Mouse (Mus musculus) embryonic facial prominence, embryonic 10.5 days (tissue): ENCODE data around the gene Pcif1. TPM values are rescaled to one million over a fixed set of nuclear protein-coding genes. Genes with fewer than 3 reads are reported as not detected.

ENCODE experiments used
- DNase-seq: peaks from one replicate; pipeline ENCODE4 v3.0.0-alpha.2; 2017; ENCODE audit warnings: low spot score
- H3K27ac ChIP-seq: fragments of 300-500 bp; sonication (generic); replicated peaks from 2 replicates; pipeline ENCODE4 v1.5.1; 2016; ENCODE audit warnings: mild to moderate bottlenecking
- H3K27me3 ChIP-seq: fragments of 300-500 bp; sonication (generic); replicated peaks from 2 replicates; pipeline ENCODE4 v1.6.1; 2016; ENCODE audit warnings: low read depth, mild to moderate bottlenecking; ENCODE audit not compliant: poor library complexity, severe bottlenecking
- H3K36me3 ChIP-seq: fragments of 300-500 bp; sonication (generic); replicated peaks from 2 replicates; pipeline ENCODE4 v1.6.1; 2016; ENCODE audit warnings: mild to moderate bottlenecking, moderate library complexity
- H3K4me1 ChIP-seq: fragments of 300-500 bp; sonication (generic); 2 replicates; pipeline ENCODE4 v1.6.1; 2016
- H3K4me3 ChIP-seq: fragments of 300-500 bp; sonication (generic); 2 replicates; pipeline ENCODE4 v1.5.1; 2016; ENCODE audit warnings: mild to moderate bottlenecking, moderate library complexity
- H3K9me3 ChIP-seq: fragments of 300-500 bp; sonication (generic); 2 replicates; pipeline ENCODE4 v1.6.1; 2016; ENCODE audit warnings: mild to moderate bottlenecking
- WGBS: fragments of 180-500 bp; shearing (Covaris S2); methylation state at CpG from one replicate; pipeline ENCODE4 v1.1.7; 2016; 5-methylcytosine and 5-hydroxymethylcytosine counted together
- polyA plus RNA-seq: library from polyadenylated mRNA; unstranded; fragments of >200 nt; fragmentation: Nextera tagmentation; extraction: Ambion mirVana; gene quantifications from 2 replicates; pipeline ENCODE4 v1.2.1, GENCODE M21; 2016

Pcif1 gene
- polyA plus RNA-seq, 1 experiment from 2014 or later: 77.2 TPM

- 64% methylated on average over 1 of the region's 1 CpGs for WGBS
- Histone ChIP-seq H3K4me3 (no peak overlapping the region), H3K4me1 (no peaks in the 10 kb centered on the region), H3K27me3 (no peaks in the 10 kb centered on the region), H3K9me3 (peaks cover 9% of the 10 kb centered on the region; the same call in 1 of the 2 replicates), H3K27ac (no peak overlapping the region), H3K36me3 (peaks cover 100% of the 10 kb centered on the region)
- no peak for DNase-seq
Observed at GRCm38 (mm10) chr2:164903496-164903895, 24.4 kb downstream of the Pcif1 start.

DNA sequence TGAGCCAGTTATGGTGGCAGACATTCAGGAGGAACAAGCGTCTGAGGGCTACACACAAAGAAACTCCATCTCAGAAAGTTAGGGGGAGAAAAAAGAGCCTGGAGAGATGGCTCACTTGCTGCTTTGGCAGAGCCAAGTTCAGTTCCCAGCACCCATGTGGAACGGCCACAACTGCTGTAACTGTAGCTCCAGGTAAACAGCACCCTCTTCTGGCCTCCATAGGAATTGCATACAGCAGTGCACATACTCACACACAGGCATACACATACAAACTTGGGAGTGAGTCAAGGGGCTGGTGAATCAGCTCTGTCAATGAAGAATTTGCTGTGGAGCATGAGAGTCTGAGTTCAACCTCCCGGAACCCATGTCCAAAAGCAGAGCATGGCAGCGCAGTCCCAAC lies 27.0 kb downstream of the Pcif1 start:
- Histone ChIP-seq H3K4me1 (peaks cover 21% of the 10 kb centered on the region), H3K27me3 (no peaks in the 10 kb centered on the region), H3K36me3 (peaks cover 88% of the 10 kb centered on the region), H3K9me3 (peaks cover 9% of the 10 kb centered on the region; the same call in 1 of the 2 replicates), H3K4me3 (no peak overlapping the region), H3K27ac (no peak overlapping the region)
- WGBS: 98% methylated on average over 4 of the region's 4 CpGs
- DNase-seq: no peak

DNA sequence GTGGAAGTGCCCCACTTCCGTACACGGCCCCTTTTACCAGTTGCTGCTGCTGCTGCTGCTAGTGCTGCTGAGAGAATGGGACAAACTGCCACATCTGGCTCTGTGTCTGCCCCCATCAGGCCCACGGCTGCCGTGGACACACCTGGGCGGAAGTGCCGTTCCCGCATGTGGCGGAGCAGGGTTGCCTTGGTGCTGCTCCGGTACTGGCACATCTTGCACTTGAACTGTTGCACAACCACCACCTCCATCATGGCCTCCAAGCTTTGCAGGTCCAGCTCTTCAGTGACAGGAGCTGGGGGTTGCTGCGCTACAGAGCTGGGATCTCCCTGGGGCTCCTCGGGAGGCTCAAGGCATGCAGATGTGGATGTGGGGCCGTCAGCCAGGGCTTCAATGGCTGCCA lies 28.4 kb downstream of the Pcif1 start:
- H3K9me3 ChIP-seq: peaks cover 9% of the 10 kb centered on the region; the same call in 1 of the 2 replicates

DNA sequence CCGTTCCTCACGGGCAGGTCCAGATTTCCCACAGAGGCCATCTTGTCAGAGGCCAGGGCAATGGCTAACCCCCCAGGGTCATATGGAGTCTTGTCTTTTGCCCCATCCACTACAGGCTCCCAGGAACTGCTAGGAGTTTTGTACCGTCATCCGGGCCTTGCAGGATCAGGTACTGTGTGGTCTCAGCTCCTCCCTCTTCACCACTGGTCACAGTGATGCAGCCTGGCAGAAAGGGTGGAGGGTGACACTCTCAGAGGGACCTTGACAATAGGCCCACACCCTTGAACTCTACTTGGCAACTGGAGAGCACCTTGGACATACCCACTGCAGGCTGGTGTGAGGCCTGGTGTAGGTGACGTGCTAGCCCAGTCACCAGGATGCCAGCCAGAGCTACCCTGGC lies 28.9 kb downstream of the Pcif1 start:
- no peak for DNase-seq
- 96% methylated on average over 5 of the region's 5 CpGs for WGBS
- Histone ChIP-seq H3K27me3 (no peaks in the 10 kb centered on the region), H3K4me3 (no peak overlapping the region), H3K36me3 (peaks cover 68% of the 10 kb centered on the region), H3K4me1 (peaks cover 29% of the 10 kb centered on the region), H3K27ac (no peak overlapping the region), H3K9me3 (peaks cover 9% of the 10 kb centered on the region; the same call in 1 of the 2 replicates)

More for the DNA sequence above, 28.4 kb downstream of the Pcif1 start:
- Histone ChIP-seq H3K36me3 (peaks cover 73% of the 10 kb centered on the region), H3K27me3 (no peaks in the 10 kb centered on the region), H3K4me3 (no peak overlapping the region), H3K4me1 (peaks cover 28% of the 10 kb centered on the region), H3K27ac (no peak overlapping the region)
- 95% methylated on average over 12 of the region's 12 CpGs for WGBS
- no peak for DNase-seq

DNA sequence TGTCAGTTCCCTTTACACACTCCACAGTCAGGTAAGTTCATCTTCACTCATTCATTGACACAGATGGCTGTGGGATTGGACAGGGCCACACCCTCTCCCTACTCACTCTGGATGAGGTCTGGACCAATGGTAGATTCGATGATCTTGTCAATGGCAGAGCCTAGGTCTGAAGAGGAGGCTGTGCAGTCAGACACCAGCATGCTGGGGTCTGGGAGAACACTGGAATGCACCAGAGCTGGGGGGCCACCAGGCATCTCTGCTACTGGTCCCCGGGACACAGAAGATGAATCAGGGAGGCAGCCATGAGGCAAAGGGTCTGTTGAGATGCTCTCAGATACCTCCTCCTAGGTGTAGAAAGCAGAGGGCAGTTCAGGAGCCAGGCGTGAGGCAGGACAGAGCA lies 30.0 kb downstream of the Pcif1 start:
- WGBS: 92% methylated on average over 3 of the region's 3 CpGs

DNA sequence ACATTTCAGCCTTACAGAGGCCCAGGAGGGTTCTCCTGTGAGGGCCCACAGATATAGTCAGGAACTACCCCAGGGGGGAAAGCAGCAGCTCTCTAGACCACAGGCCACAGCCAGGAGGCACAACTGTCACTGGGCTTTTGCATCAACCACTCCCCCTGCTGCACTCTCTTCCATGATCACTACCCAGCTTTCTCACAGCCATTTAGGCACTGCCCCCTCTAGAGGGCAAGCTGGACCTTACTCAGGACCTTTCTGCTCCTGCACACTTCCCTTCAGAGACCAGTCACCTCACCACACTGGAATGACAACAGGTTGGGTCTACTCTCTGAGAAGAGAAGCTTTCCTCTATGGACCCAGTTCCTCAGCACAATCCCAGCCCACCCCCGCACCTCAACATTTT lies 30.4 kb downstream of the Pcif1 start:
- Histone ChIP-seq H3K36me3 (peaks cover 64% of the 10 kb centered on the region), H3K9me3 (peaks cover 9% of the 10 kb centered on the region; the same call in 1 of the 2 replicates), H3K4me3 (peak overlapping the region; percentile 76), H3K27me3 (no peaks in the 10 kb centered on the region), H3K27ac (0 out of 2 replicates have a peak overlapping the region, but pooled peaks have one; percentile 44), H3K4me1 (peaks cover 34% of the 10 kb centered on the region)
- 85% methylated on average over 1 of the region's 1 CpGs for WGBS
- peak; percentile 42 for DNase-seq

More for the DNA sequence above, 30.0 kb downstream of the Pcif1 start:
- Histone ChIP-seq H3K4me1 (peaks cover 34% of the 10 kb centered on the region), H3K4me3 (peak overlapping the region; percentile 76), H3K36me3 (peaks cover 66% of the 10 kb centered on the region), H3K27me3 (no peaks in the 10 kb centered on the region), H3K9me3 (peaks cover 9% of the 10 kb centered on the region; the same call in 1 of the 2 replicates), H3K27ac (0 out of 2 replicates have a peak overlapping the region, but pooled peaks have one; percentile 44)
- DNase-seq: no peak

DNA sequence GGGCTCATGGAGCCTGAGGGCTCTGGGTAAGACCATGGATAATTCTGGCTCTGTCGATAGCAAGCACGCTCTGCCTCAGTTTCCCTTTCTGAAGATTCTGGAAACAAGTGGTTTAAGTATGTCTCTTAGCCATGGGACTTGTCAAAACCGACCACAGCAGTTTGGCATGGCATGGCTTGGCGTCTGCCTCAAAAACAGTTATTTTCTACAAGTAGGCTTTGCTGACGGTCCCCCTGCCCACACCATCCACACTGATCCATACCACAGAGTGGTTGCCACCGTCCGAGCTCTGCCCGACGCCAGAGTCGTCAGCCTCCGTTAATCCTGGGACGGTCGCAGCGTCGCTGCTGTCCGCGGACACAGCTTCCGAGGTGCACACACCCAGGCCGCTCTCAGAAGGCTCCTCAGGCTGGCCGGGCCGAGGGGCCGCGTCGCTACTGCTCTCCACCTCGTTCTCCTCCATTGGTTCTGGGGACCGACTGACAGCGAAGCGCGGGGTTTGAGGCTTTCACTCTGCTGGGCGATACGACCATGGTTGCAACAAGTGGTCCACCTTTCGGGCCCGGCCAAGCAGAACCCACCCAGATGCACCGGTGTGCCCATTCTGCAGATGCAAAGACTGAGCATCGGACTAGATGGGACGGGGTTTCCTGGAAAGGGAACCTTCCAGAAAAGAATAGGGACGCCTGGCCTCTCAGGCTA lies 31.4 kb downstream of the Pcif1 start:
- WGBS: 6% methylated on average over 37 of the region's 37 CpGs
- peak overlapping the region; percentile 100 for H3K27ac ChIP-seq

GRCm38 (mm10) chr2:164911086-164912048 lies 32.3 kb downstream of the Pcif1 start, which contains the start of gene Zfp335:
Zfp335 (minus strand) TSS chr2:164911757.
- under 1% methylated on average over 91 of the region's 91 CpGs for WGBS
- peaks cover 34% of the 10 kb centered on the region for H3K4me1 ChIP-seq
- H3K27me3 ChIP-seq: no peaks in the 10 kb centered on the region
- H3K4me3 ChIP-seq: peak within 1 kb of the TSS; percentile 76
- peaks cover 3% of the 10 kb centered on the region; the same call in 1 of the 2 replicates for H3K9me3 ChIP-seq
- peak; percentile 97 for DNase-seq
- H3K36me3 ChIP-seq: peaks cover 49% of the 10 kb centered on the region
- H3K27ac ChIP-seq: peak within 1 kb of the TSS; percentile 100

More for the DNA sequence above, 31.4 kb downstream of the Pcif1 start:
- peaks cover 9% of the 10 kb centered on the region; the same call in 1 of the 2 replicates for H3K9me3 ChIP-seq
- peak overlapping the region; percentile 76 for H3K4me3 ChIP-seq
- H3K4me1 ChIP-seq: peaks cover 34% of the 10 kb centered on the region
- peaks cover 54% of the 10 kb centered on the region for H3K36me3 ChIP-seq
- DNase-seq: no peak
- no peaks in the 10 kb centered on the region for H3K27me3 ChIP-seq

DNA sequence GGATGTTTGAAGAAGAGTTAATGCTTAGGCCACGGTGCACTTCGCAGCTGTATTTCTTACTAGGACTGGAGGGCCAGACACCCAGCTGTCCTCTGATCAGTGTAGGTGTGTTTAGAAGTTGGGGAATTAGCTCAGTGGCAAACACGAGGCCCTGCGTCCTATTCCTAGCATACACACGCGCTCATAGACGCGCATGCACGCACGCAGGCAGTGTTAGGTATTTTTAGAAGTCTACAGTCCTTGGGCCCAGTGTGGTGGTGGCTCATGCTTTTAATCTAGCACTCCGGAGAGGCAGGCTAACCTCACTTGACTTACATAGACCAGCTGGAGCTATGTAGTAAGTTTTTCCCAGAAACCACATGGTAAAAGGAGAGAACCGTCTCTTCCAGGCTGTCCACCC lies 33.0 kb downstream of the Pcif1 start:
- peak overlapping the region; percentile 76 for H3K4me3 ChIP-seq
- 25% methylated on average over 12 of the region's 12 CpGs for WGBS
- peaks cover 41% of the 10 kb centered on the region for H3K36me3 ChIP-seq
- no peaks in the 10 kb centered on the region for H3K27me3 ChIP-seq
- DNase-seq: no peak
- no peaks in the 10 kb centered on the region for H3K9me3 ChIP-seq
- H3K27ac ChIP-seq: peak overlapping the region; percentile 100
- H3K4me1 ChIP-seq: peaks cover 34% of the 10 kb centered on the region

GRCm38 (mm10) chr2:164912749-164913427 lies 33.8 kb downstream of the Pcif1 start:
- Histone ChIP-seq H3K9me3 (no peaks in the 10 kb centered on the region), H3K27me3 (no peaks in the 10 kb centered on the region), H3K4me3 (peak overlapping the region; percentile 76), H3K4me1 (peaks cover 38% of the 10 kb centered on the region), H3K36me3 (peaks cover 34% of the 10 kb centered on the region), H3K27ac (no peak overlapping the region)
- DNase-seq: no peak
- 89% methylated on average over 9 of the region's 9 CpGs for WGBS

DNA sequence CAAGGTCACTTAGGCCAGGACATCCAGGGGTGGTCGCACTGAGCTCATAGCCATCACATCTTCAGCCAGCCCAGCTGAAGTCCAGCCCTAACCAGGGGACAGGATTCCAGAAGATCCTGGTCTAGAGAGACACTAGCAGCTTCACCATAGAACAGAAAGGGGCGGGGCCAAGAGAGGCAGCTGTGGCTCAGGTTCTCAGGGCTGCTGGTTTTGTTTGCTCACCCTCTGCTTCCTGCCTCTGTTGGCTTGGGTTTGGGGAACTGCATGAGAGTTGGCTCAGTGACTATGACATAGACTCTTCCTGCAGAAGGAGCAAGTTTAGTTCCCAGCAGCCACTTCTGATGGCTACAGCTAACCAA lies 34.3 kb downstream of the Pcif1 start:
- H3K4me1 ChIP-seq: peaks cover 41% of the 10 kb centered on the region
- 84% methylated on average over 2 of the region's 2 CpGs for WGBS
- no peaks in the 10 kb centered on the region for H3K27me3 ChIP-seq
- H3K4me3 ChIP-seq: no peak overlapping the region
- no peak for DNase-seq
- H3K27ac ChIP-seq: no peak overlapping the region
- no peaks in the 10 kb centered on the region for H3K9me3 ChIP-seq
- peaks cover 33% of the 10 kb centered on the region for H3K36me3 ChIP-seq

DNA sequence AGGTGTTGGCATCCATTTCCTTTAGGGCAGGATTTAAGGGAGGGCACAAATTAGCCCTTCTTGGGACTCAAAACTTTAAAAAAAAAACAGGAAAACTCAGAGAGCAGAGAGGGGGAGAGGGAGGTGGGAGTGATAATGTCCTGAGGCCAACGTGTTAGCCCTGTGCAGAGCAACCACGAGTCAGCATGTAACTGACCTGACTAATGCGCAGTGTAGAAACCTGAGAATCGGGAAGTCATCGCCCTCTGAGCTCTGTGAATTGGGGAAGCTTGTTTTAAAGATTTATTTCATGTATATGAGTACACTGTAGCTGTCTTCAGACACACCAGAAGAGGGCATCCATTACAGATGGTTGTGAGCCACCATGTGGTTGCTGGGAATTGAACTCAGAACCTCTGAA lies 37.7 kb downstream of the Pcif1 start:
- 80% methylated on average over 5 of the region's 5 CpGs for WGBS
- DNase-seq: no peak
- Histone ChIP-seq H3K36me3 (peaks cover 39% of the 10 kb centered on the region), H3K9me3 (no peaks in the 10 kb centered on the region), H3K4me1 (peaks cover 22% of the 10 kb centered on the region), H3K27ac (no peak overlapping the region), H3K27me3 (no peaks in the 10 kb centered on the region), H3K4me3 (no peak overlapping the region)
